Mouse (Mus musculus) liver, adult 2 months (tissue): Measurements from ENCODE around the gene Unc119b. TPM values are rescaled to one million over a fixed set of nuclear protein-coding genes. Genes with fewer than 3 reads are reported as not detected.

Experiments
- DNase-seq: peaks from one replicate; pipeline ENCODE4 v3.0.0-alpha.2; 2011; ENCODE audit warnings: low read depth, low spot score; ENCODE audit errors: extremely low read depth
- H3K27ac ChIP-seq: fragments of 200-500 bp; replicated peaks from 2 replicates; pipeline ENCODE4 v1.5.1; 2012; ENCODE audit warnings: low read depth, mild to moderate bottlenecking, control low read depth, inconsistent platforms, low read length; ENCODE audit not compliant: insufficient read depth
- H3K27me3 ChIP-seq: fragments of 200-500 bp; 2 replicates; pipeline ENCODE4 v1.6.1; 2012; ENCODE audit warnings: mild to moderate bottlenecking, moderate library complexity, low read length, inconsistent platforms; ENCODE audit not compliant: control insufficient read depth, insufficient read depth
- H3K36me3 ChIP-seq: fragments of 200-500 bp; 2 replicates; pipeline ENCODE4 v1.6.1; 2012; ENCODE audit warnings: low read length, inconsistent platforms; ENCODE audit not compliant: control insufficient read depth, insufficient read depth
- H3K4me1 ChIP-seq: fragments of 200-500 bp; 2 replicates; pipeline ENCODE4 v1.6.1; 2011; ENCODE audit warnings: low read length; ENCODE audit not compliant: control insufficient read depth, insufficient read depth
- H3K4me3 ChIP-seq: fragments of 200-500 bp; 2 replicates; pipeline ENCODE4 v1.5.1; 2011; ENCODE audit warnings: low read depth, mild to moderate bottlenecking, control low read depth, low read length, moderate library complexity; ENCODE audit not compliant: insufficient read depth
- H3K79me2 ChIP-seq: fragments of 200-500 bp; 2 replicates; pipeline ENCODE4 v1.6.1; 2012; ENCODE audit warnings: inconsistent platforms, mild to moderate bottlenecking, low read length, moderate library complexity; ENCODE audit not compliant: control insufficient read depth, insufficient read depth
- H3K9ac ChIP-seq: fragments of 200-500 bp; 2 replicates; pipeline ENCODE4 v1.6.1; 2012; ENCODE audit warnings: low read depth, mild to moderate bottlenecking, control low read depth, inconsistent platforms, low read length
- CTCF ChIP-seq: fragments of 200-500 bp; IDR thresholded peaks from 2 replicates; pipeline ENCODE4 v1.5.1; 2011; ENCODE audit warnings: low read depth, low read length, control low read depth
- POLR2A ChIP-seq: fragments of 200-500 bp; IDR thresholded peaks from 2 replicates; pipeline ENCODE4 v1.6.1; 2011; ENCODE audit warnings: low read length, control low read depth; ENCODE audit not compliant: insufficient read depth; ENCODE audit errors: extremely low read depth
- WGBS: fragments of 180-500 bp; shearing (Covaris S2); methylation state at CpG from one replicate; pipeline ENCODE4 v1.1.7; 2018; 5-methylcytosine and 5-hydroxymethylcytosine counted together
- polyA plus RNA-seq: library from polyadenylated mRNA; depleted of rRNA; stranded (reverse); fragments of >200 nt; gene quantifications from 2 replicates; pipeline ENCODE4 v1.2.3, GENCODE M21; 2012
- total RNA-seq: library from RNA; depleted of rRNA; stranded (reverse); fragments of >200 nt; gene quantifications from 2 replicates; pipeline ENCODE4 v1.2.3, GENCODE M21; 2014

Unc119b gene
- total and polyA plus RNA-seq, 2 experiments, result 12.5 to 29.4 TPM

DNA sequence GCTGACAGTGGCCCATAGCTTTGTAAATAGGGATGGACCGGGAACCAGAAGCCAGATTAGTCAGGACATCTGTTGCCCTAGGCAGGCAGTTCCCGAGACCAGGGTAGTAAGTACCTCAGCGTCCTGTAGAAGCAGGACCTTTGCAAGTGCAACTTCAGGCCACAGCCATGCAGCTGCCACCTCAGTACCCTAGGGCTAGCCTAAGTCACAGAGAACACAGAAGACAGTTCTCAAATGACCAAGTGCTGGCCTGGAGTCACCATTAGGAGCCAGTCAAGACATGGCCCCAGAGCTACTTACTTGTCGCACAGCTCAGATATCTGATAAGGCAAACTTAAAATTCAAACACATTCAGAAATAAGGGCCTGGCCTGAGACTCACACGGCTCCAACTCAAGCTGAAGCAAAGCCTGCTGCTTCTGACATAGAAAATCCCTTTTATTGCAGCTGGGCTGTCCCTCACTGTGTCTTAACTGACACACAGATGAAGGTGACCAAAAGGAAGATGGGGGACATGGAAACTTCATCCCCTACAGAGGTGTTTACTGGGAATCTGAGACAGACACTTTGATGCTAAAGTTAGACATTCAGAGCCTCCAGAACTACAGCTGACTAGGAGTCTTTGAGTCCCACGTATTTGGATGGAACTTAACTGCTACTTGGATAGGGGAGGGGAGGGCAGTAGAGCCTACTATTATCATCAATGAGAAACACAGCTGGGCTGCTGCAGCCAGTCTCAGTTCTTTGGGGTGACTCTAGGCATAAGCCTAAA, 11.4 kb upstream of the Unc119b start:
- H3K9ac ChIP-seq, result no peak overlapping the region
- H3K27ac ChIP-seq, result no peak overlapping the region
- TF ChIP-seq CTCF (no peak), POLR2A (no peak)
- H3K27me3 ChIP-seq, result no peaks in the 10 kb centered on the region
- H3K4me1 ChIP-seq, result no peaks in the 10 kb centered on the region
- H3K79me2 ChIP-seq, result no peaks in the 10 kb centered on the region
- H3K4me3 ChIP-seq, result no peak overlapping the region
- H3K36me3 ChIP-seq, result peaks cover 46% of the 10 kb centered on the region
- WGBS, result 90% methylated on average over 6 of the region's 6 CpGs
- DNase-seq, result no peak

GRCm38 (mm10) chr5:115145253-115145968, 10.6 kb upstream of the Unc119b start:
- WGBS, result 81% methylated on average over 11 of the region's 11 CpGs
- no peaks in the 10 kb centered on the region for H3K27me3 ChIP-seq
- no peak for DNase-seq
- TF ChIP-seq CTCF (no peak), POLR2A (no peak)
- H3K9ac ChIP-seq, result no peak overlapping the region
- no peak overlapping the region for H3K4me3 ChIP-seq
- H3K4me1 ChIP-seq, result no peaks in the 10 kb centered on the region
- H3K36me3 ChIP-seq, result peaks cover 41% of the 10 kb centered on the region
- H3K27ac ChIP-seq, result no peak overlapping the region
- H3K79me2 ChIP-seq, result no peaks in the 10 kb centered on the region

GRCm38 (mm10) chr5:115144471-115144870, 9.7 kb upstream of the Unc119b start:
- peaks cover 32% of the 10 kb centered on the region for H3K36me3 ChIP-seq
- TF ChIP-seq POLR2A (no peak), CTCF (no peak)
- H3K9ac ChIP-seq, result no peak overlapping the region
- 88% methylated on average over 6 of the region's 6 CpGs for WGBS
- no peak for DNase-seq
- no peak overlapping the region for H3K27ac ChIP-seq
- no peaks in the 10 kb centered on the region for H3K4me1 ChIP-seq
- no peaks in the 10 kb centered on the region for H3K79me2 ChIP-seq
- no peaks in the 10 kb centered on the region for H3K27me3 ChIP-seq
- H3K4me3 ChIP-seq, result no peak overlapping the region

DNA sequence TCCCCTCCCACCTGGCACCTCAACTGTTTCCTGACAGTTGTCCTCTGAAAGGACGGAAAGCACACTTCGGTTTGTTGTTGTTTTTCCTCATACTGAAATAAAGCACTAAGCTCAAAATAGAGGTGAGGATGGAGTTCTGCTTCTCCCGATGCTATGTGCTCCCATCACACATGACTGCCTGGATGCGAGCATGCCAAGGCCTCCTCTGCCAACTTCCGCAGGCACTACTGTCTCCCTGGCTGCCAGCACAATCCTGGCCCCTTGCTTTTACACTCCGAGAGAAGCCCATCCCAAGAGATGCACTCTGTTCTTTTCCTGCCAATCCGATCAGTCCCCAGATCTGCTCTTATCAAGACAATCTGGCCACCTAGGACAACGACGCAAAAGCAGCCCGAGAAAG, 8.8 kb upstream of the Unc119b start:
- no peak for TF ChIP-seq POLR2A
- TF ChIP-seq CTCF, result no peak
- no peak for DNase-seq
- no peak overlapping the region for H3K27ac ChIP-seq

GRCm38 (mm10) chr5:115142166-115142697, 7.5 kb upstream of the Unc119b start:
- Histone ChIP-seq H3K36me3 (peaks cover 13% of the 10 kb centered on the region; the same call in 1 of the 2 replicates), H3K79me2 (no peaks in the 10 kb centered on the region), H3K27me3 (no peaks in the 10 kb centered on the region), H3K27ac (no peak overlapping the region), H3K4me1 (no peaks in the 10 kb centered on the region), H3K9ac (no peak overlapping the region), H3K4me3 (no peak overlapping the region)
- 95% methylated on average over 9 of the region's 9 CpGs for WGBS
- no peak for DNase-seq
- no peak for TF ChIP-seq CTCF
- no peak for TF ChIP-seq POLR2A

More for the DNA sequence above, 8.8 kb upstream of the Unc119b start:
- H3K79me2 ChIP-seq, result no peaks in the 10 kb centered on the region
- no peak overlapping the region for H3K4me3 ChIP-seq
- no peaks in the 10 kb centered on the region for H3K27me3 ChIP-seq
- H3K36me3 ChIP-seq, result peaks cover 25% of the 10 kb centered on the region; the same call in 1 of the 2 replicates
- no peak overlapping the region for H3K9ac ChIP-seq
- WGBS, result 82% methylated on average over 10 of the region's 10 CpGs
- no peaks in the 10 kb centered on the region for H3K4me1 ChIP-seq
